Mouse (Mus musculus): ENCODE results near the gene Nsun4. TPM values are rescaled to one million over a fixed set of nuclear protein-coding genes. Genes with fewer than 3 reads are reported as not detected.

The Nsun4 gene
- polyA plus RNA-seq (2012; rRNA removed): 8.3 and 9.7 TPM in 2 replicates

- peak; percentile 83 to 94 for DNase-seq (ENCODE audit: extremely low spot score in 1 of 2, low spot score in 1 of 2)
Observed at GRCm38 (mm10) chr4:116053399-116053961, at the start of gene Nsun4. Gene Nsun4 (minus strand): TSS chr4:116053876.

GRCm38 (mm10) chr4:116100959-116101358 is 47.3 kb upstream of the Nsun4 start:
- DNase-seq (ENCODE audit: extremely low spot score in 1 of 2, low spot score in 1 of 2): no peak

- DNase-seq (ENCODE audit: extremely low spot score in 1 of 2, low spot score in 1 of 2): no peak
Observed at GRCm38 (mm10) chr4:116097211-116097610, 43.5 kb upstream of the Nsun4 start.

- no peak for DNase-seq (ENCODE audit: extremely low spot score in 1 of 2, low spot score in 1 of 2)
Observed at GRCm38 (mm10) chr4:116096291-116096690, 42.6 kb upstream of the Nsun4 start.

- DNase-seq (ENCODE audit: extremely low spot score in 1 of 2, low spot score in 1 of 2): no peak
Observed at GRCm38 (mm10) chr4:116088510-116089249, 35.0 kb upstream of the Nsun4 start.

GRCm38 (mm10) chr4:116077240-116078095 is 23.8 kb upstream of the Nsun4 start:
- no peak for DNase-seq (ENCODE audit: extremely low spot score in 1 of 2, low spot score in 1 of 2)

- DNase-seq (ENCODE audit: extremely low spot score in 1 of 2, low spot score in 1 of 2): no peak
Observed at GRCm38 (mm10) chr4:116076369-116077231, 22.9 kb upstream of the Nsun4 start.

GRCm38 (mm10) chr4:116075631-116076368 is 22.1 kb upstream of the Nsun4 start:
- DNase-seq (ENCODE audit: extremely low spot score in 1 of 2, low spot score in 1 of 2): no peak

GRCm38 (mm10) chr4:116074861-116075620 is 21.4 kb upstream of the Nsun4 start, which contains the start of the genes Uqcrh and Lrrc41:
Gene Uqcrh (minus strand): TSS chr4:116075071.
Gene Lrrc41 (plus strand): TSS chr4:116075269.
- DNase-seq (ENCODE audit: extremely low spot score in 1 of 2, low spot score in 1 of 2): peak; percentile 90 to 97

GRCm38 (mm10) chr4:116074145-116074675 is 20.5 kb upstream of the Nsun4 start:
- no peak for DNase-seq (ENCODE audit: extremely low spot score in 1 of 2, low spot score in 1 of 2)

GRCm38 (mm10) chr4:116073146-116073545 is 19.5 kb upstream of the Nsun4 start:
- DNase-seq (ENCODE audit: extremely low spot score in 1 of 2, low spot score in 1 of 2): no peak

- DNase-seq (ENCODE audit: extremely low spot score in 1 of 2, low spot score in 1 of 2): no peak
Observed at GRCm38 (mm10) chr4:116070116-116070515, 16.4 kb upstream of the Nsun4 start.

- no peak for DNase-seq (ENCODE audit: extremely low spot score in 1 of 2, low spot score in 1 of 2)
Observed at GRCm38 (mm10) chr4:116063855-116064254, 10.2 kb upstream of the Nsun4 start.

- DNase-seq (ENCODE audit: extremely low spot score in 1 of 2, low spot score in 1 of 2): no peak
Observed at GRCm38 (mm10) chr4:116059012-116059726, 5.5 kb upstream of the Nsun4 start.

- DNase-seq (ENCODE audit: extremely low spot score in 1 of 2, low spot score in 1 of 2): no peak
Observed at GRCm38 (mm10) chr4:116057559-116057958, 3.9 kb upstream of the Nsun4 start.

GRCm38 (mm10) chr4:116052526-116053293 is 966 bp downstream of the Nsun4 start:
- DNase-seq (ENCODE audit: extremely low spot score in 1 of 2, low spot score in 1 of 2): peak in 1 of 2 experiments; percentile 37

GRCm38 (mm10) chr4:116049211-116049610 is 4.5 kb downstream of the Nsun4 start:
- no peak for DNase-seq (ENCODE audit: extremely low spot score in 1 of 2, low spot score in 1 of 2)

All from frontal cortex, adult 2 months (tissue).